Mouse (Mus musculus) thymus, adult 2 months (tissue): ENCODE measurements around the gene Otud3.

Experiments
- CTCF ChIP-seq: fragments of 200-500 bp; IDR thresholded peaks from 2 replicates; pipeline ENCODE4 v1.5.1; 2012; ENCODE audit warnings: mild to moderate bottlenecking, control low read depth, low read length, moderate library complexity, borderline replicate concordance; ENCODE audit not compliant: control insufficient read depth, poor library complexity, insufficient read depth; ENCODE audit errors: extremely low read depth
- POLR2A ChIP-seq: fragments of 200-500 bp; IDR thresholded peaks from 2 replicates; pipeline ENCODE4 v1.6.1; 2012; ENCODE audit warnings: mild to moderate bottlenecking, low read length, control low read depth, moderate library complexity; ENCODE audit not compliant: control insufficient read depth, poor library complexity, insufficient read depth; ENCODE audit errors: extremely low read depth

DNA sequence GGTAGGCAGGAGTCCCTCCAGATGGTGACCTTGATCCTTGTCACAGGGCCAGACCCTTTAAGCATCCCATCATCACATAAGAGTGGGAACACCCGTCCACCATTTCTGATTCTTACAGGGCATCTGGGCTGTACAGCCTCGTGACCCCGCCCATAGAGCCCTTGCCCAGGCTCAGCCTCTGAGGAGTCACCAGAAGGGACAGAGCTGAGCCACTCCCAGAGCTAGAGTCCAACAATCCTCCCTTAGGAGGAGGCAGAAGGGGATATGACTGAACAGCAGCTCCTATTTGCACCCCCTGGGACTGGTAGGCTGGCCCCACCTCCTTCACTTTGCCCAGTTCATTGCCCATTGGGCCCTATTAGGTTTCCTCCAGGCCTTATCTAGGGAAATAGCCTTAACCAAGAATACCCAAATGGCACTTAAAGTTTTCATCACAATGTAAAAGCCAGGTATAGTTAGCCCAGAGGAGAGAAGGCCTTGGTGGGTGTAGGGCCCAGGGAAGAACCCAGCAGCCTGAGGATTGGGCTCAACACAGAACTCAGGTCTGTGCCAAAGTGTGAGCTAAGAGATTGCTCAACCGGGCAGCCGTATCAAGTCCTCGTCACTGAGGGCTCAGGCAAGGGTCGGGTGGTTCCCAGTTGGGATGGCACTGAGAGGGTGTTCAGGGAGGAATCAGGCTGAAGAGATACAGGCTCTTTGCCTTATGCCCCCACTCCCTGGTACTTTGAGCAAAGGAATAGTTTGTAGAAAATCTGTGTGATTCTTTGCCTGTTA is 32.7 kb downstream of the Otud3 start:
- TF ChIP-seq CTCF (no peak), POLR2A (no peak)
